Mouse (Mus musculus): ENCODE measurements around the gene Asb15. TPM values are rescaled to one million over a fixed set of nuclear protein-coding genes. Genes with fewer than 3 reads are reported as not detected.

Gene Asb15
- polyA plus RNA-seq, 1 experiment from 2014 or later: not detected

DNA sequence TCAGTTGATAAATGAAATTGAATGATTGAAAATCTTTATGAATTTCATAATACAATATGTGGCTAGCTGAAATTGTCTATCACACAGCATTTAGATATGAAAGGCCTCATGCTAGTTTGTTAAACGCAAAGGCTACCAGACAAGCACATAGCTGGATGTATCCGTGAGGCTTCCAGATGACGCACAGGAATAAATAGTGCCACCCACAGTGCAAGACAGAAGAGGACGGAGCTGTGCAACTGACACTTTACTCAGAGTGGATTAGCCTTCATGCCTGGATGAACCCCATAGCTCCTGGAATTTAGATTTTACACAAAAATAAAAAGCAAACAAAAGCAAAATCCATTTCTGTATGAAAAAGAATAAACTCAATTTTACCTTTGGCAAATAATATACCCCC lies 86.0 kb downstream of the Asb15 start:
- no peak overlapping the region for H3K27ac ChIP-seq (ENCODE audit: low read depth)
- H3K4me2 ChIP-seq (ENCODE audit: low read length): no peak overlapping the region
- DNase-seq (ENCODE audit: low spot score): no peak
- no peaks in the 10 kb centered on the region for H3K9me3 ChIP-seq (ENCODE audit: control insufficient read depth, low read length)
- H3K36me3 ChIP-seq (ENCODE audit: control insufficient read depth, insufficient read depth, low read length): peaks cover 56% of the 10 kb centered on the region
- no peak overlapping the region for H3K9ac ChIP-seq (ENCODE audit: low read length)
- WGBS: 91% methylated on average over 4 of the region's 4 CpGs
- ATAC-seq (replicated peaks; ENCODE audit: low FRiP score, low TSS enrichment, low read depth): no peak
- H3K4me1 ChIP-seq (replicated peaks; ENCODE audit: control insufficient read depth, insufficient read depth, low read length): no peaks in the 10 kb centered on the region
- no peak overlapping the region for H3K4me3 ChIP-seq (ENCODE audit: low read depth, low read length)
- H3K27me3 ChIP-seq (replicated peaks; ENCODE audit: control insufficient read depth, insufficient read depth, low read length): no peaks in the 10 kb centered on the region

- Histone ChIP-seq H3K36me3 (ENCODE audit: control insufficient read depth, insufficient read depth, low read length) (peaks cover 65% of the 10 kb centered on the region), H3K4me1 (replicated peaks; ENCODE audit: control insufficient read depth, insufficient read depth, low read length) (no peaks in the 10 kb centered on the region), H3K27ac (ENCODE audit: low read depth) (no peak overlapping the region), H3K4me2 (ENCODE audit: low read length) (no peak overlapping the region), H3K27me3 (replicated peaks; ENCODE audit: control insufficient read depth, insufficient read depth, low read length) (no peaks in the 10 kb centered on the region), H3K9me3 (ENCODE audit: control insufficient read depth, low read length) (no peaks in the 10 kb centered on the region), H3K9ac (ENCODE audit: low read length) (no peak overlapping the region), H3K4me3 (ENCODE audit: low read depth, low read length) (no peak overlapping the region)
- DNase-seq (ENCODE audit: low spot score): no peak
- ATAC-seq (replicated peaks; ENCODE audit: low FRiP score, low TSS enrichment, low read depth): no peak
- WGBS: 88% methylated on average over 4 of the region's 4 CpGs
Observed at GRCm38 (mm10) chr6:24616746-24617145, 88.8 kb downstream of the Asb15 start.

GRCm38 (mm10) chr6:24619285-24620045 lies 91.5 kb downstream of the Asb15 start:
- no peak overlapping the region for H3K4me3 ChIP-seq (ENCODE audit: low read depth, low read length)
- H3K9me3 ChIP-seq (ENCODE audit: control insufficient read depth, low read length): no peaks in the 10 kb centered on the region
- WGBS: 57% methylated on average over 6 of the region's 6 CpGs
- no peaks in the 10 kb centered on the region for H3K27me3 ChIP-seq (replicated peaks; ENCODE audit: control insufficient read depth, insufficient read depth, low read length)
- H3K27ac ChIP-seq (ENCODE audit: low read depth): no peak overlapping the region
- no peak overlapping the region for H3K4me2 ChIP-seq (ENCODE audit: low read length)
- H3K9ac ChIP-seq (ENCODE audit: low read length): no peak overlapping the region
- no peaks in the 10 kb centered on the region for H3K4me1 ChIP-seq (replicated peaks; ENCODE audit: control insufficient read depth, insufficient read depth, low read length)
- peaks cover 69% of the 10 kb centered on the region for H3K36me3 ChIP-seq (ENCODE audit: control insufficient read depth, insufficient read depth, low read length)
- DNase-seq (ENCODE audit: low spot score): no peak
- ATAC-seq (replicated peaks; ENCODE audit: low FRiP score, low TSS enrichment, low read depth): no peak; the same call in 1 of the 2 replicates

DNA sequence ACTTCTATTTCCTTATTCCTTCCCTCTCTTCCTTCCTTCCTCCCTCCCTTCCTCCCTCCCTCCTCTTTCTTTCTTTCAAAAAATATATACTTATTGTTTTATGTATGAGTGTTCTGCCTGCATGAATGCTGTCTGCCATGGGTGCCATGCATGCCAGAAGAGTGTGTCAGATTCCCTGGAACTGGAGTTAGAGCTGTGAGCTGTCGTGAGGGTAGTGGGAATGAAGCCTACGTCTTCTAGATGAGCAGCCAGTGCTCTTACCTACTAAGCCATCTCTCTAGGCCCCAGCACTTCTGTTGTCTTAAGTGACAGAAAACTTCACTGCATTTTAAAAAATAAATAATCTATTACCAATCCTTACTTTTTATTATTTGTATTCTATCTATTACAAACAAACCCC lies 93.0 kb downstream of the Asb15 start:
- H3K4me1 ChIP-seq (replicated peaks; ENCODE audit: control insufficient read depth, insufficient read depth, low read length): no peaks in the 10 kb centered on the region
- no peak overlapping the region for H3K4me2 ChIP-seq (ENCODE audit: low read length)
- ATAC-seq (replicated peaks; ENCODE audit: low FRiP score, low TSS enrichment, low read depth): no peak
- DNase-seq (ENCODE audit: low spot score): no peak
- 89% methylated on average over 2 of the region's 2 CpGs for WGBS
- peaks cover 63% of the 10 kb centered on the region for H3K36me3 ChIP-seq (ENCODE audit: control insufficient read depth, insufficient read depth, low read length)
- no peak overlapping the region for H3K27ac ChIP-seq (ENCODE audit: low read depth)
- H3K4me3 ChIP-seq (ENCODE audit: low read depth, low read length): no peak overlapping the region
- no peaks in the 10 kb centered on the region for H3K27me3 ChIP-seq (replicated peaks; ENCODE audit: control insufficient read depth, insufficient read depth, low read length)
- H3K9ac ChIP-seq (ENCODE audit: low read length): no peak overlapping the region
- no peaks in the 10 kb centered on the region for H3K9me3 ChIP-seq (ENCODE audit: control insufficient read depth, low read length)

GRCm38 (mm10) chr6:24622098-24622497 lies 94.2 kb downstream of the Asb15 start:
- H3K4me3 ChIP-seq (ENCODE audit: low read depth, low read length): no peak overlapping the region
- DNase-seq (ENCODE audit: low spot score): no peak
- H3K9ac ChIP-seq (ENCODE audit: low read length): no peak overlapping the region
- 77% methylated on average over 2 of the region's 2 CpGs for WGBS
- H3K9me3 ChIP-seq (ENCODE audit: control insufficient read depth, low read length): no peaks in the 10 kb centered on the region
- ATAC-seq (replicated peaks; ENCODE audit: low FRiP score, low TSS enrichment, low read depth): 0 out of 2 replicates have a peak, but pooled peaks have one; percentile 50
- H3K36me3 ChIP-seq (ENCODE audit: control insufficient read depth, insufficient read depth, low read length): peaks cover 58% of the 10 kb centered on the region
- H3K4me2 ChIP-seq (ENCODE audit: low read length): no peak overlapping the region
- no peaks in the 10 kb centered on the region for H3K27me3 ChIP-seq (replicated peaks; ENCODE audit: control insufficient read depth, insufficient read depth, low read length)
- no peak overlapping the region for H3K27ac ChIP-seq (ENCODE audit: low read depth)
- H3K4me1 ChIP-seq (replicated peaks; ENCODE audit: control insufficient read depth, insufficient read depth, low read length): no peaks in the 10 kb centered on the region

Other genes with a start within 250 kb of the Asb15 start
- gene Iqub, start 13.1 kb upstream of the Asb15 start, polyA plus RNA-seq (2014; fragmentation: Nextera tagmentation; extraction: Ambion mirVana): 0.11 TPM in 1 of 2 replicates, not detected in the other
- 337 and 369 TPM in 2 replicates for gene Ndufa5, start 131 bp upstream of the Asb15 start, polyA plus RNA-seq (2014; fragmentation: Nextera tagmentation; extraction: Ambion mirVana)
- gene Lmod2, start 69.6 kb downstream of the Asb15 start, polyA plus RNA-seq (2014; fragmentation: Nextera tagmentation; extraction: Ambion mirVana): not detected in 2 replicates
- 59.0 and 59.2 TPM in 2 replicates for gene Wasl, start 136.9 kb downstream of the Asb15 start, polyA plus RNA-seq (2014; fragmentation: Nextera tagmentation; extraction: Ambion mirVana)
- gene Hyal6, start 205.1 kb downstream of the Asb15 start, polyA plus RNA-seq (2014; fragmentation: Nextera tagmentation; extraction: Ambion mirVana): 0.08 TPM in 1 of 2 replicates, not detected in the other
- gene Hyal4, start 220.2 kb downstream of the Asb15 start, polyA plus RNA-seq (2014; fragmentation: Nextera tagmentation; extraction: Ambion mirVana): not detected in 2 replicates